Comparison of ENCODE assay signal across 28 mouse cellular contexts in the genomic region with DNA sequence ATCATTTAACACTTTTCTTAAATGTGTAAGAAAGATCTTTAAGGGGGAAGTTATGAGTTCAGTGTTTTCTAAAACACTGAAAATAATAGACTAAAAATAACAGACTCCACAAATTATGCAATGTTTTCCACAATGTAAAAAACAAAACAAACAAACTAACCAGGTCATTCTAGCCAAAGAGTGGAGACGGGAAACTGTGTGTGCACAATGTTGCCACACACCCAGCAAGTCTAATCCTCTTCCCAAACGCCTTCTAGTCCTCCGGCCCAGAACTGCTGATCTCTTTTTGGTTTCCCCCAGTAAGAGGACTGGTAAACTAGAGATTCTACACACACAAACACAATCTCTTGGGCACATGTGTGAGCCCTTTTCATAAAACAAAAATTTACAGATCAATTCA. TPM values are rescaled to one million over a fixed set of nuclear protein-coding genes. Genes with fewer than 3 reads are reported as not detected.
DNase-seq lines count a peak whose midpoint lies in the region; ATAC-seq and TF ChIP-seq lines count a peak whose summit lies in the region.
"Had no signal": no experiment of that assay in that cellular context is flagged by ENCODE, and none has a peak within 500 bp of the region (broad histone marks: within the 10 kb centered on the region; RNA-seq: fewer than 3 reads in every experiment).

No protein-coding gene starts in this region.

- H3K27ac ChIP-seq in gastrocnemius, adult 2 months, result peak overlapping the region; percentile 57; the same call in 1 of the 2 replicates
- H3K27ac ChIP-seq in liver, adult 2 months (replicated peaks; ENCODE audit: insufficient read depth, low read depth, low read length), result no peak overlapping the region; the same call in 1 of the 2 replicates
- H3K27ac ChIP-seq in liver, embryonic 11.5 days (ENCODE audit: low read depth, low read length), result no peak overlapping the region
- H3K27ac ChIP-seq in limb, embryonic 12.5 days, result peak overlapping the region; percentile 82; the same call in 1 of the 2 replicates
- H3K27ac ChIP-seq: heart, embryonic 10.5 days; heart, embryonic 15.5 days; hindbrain, embryonic 12.5 days; hindbrain, postnatal 0 days; intestine, embryonic 15.5 days; liver, embryonic 15.5 days; stomach, embryonic 15.5 days had no signal

- ATAC-seq in liver, embryonic 11.5 days (replicated peaks; ENCODE audit: low FRiP score), result no peak
- no peak for ATAC-seq in limb, embryonic 12.5 days (ENCODE audit: insufficient number of reproducible peaks, insufficient read depth, low FRiP score, low TSS enrichment, low read depth)
- no peak for ATAC-seq in activated CD4-positive, CD25-positive, alpha-beta regulatory T cell, adult 4 months
- ATAC-seq: forebrain, embryonic 14.5 days; hindbrain, postnatal 0 days; intestine, embryonic 15.5 days; Patski had no signal

- peaks cover 27% of the 10 kb centered on the region for H3K4me1 ChIP-seq in liver, adult 2 months (ENCODE audit: control insufficient read depth, insufficient read depth, low read length)
- peaks cover 3% of the 10 kb centered on the region; the same call in 1 of the 2 replicates for H3K4me1 ChIP-seq in liver, embryonic 11.5 days (replicated peaks; ENCODE audit: control insufficient read depth, insufficient read depth, low read length)
- peaks cover 84% of the 10 kb centered on the region for H3K4me1 ChIP-seq in limb, embryonic 12.5 days (replicated peaks)
- H3K4me1 ChIP-seq: megakaryocyte, embryonic 14.5 days had no signal

- DNase-seq in gastrocnemius, adult 2 months, result no peak
- no peak for DNase-seq in gastrocnemius, adult 18-20 months (ENCODE audit: low spot score)
- peak; percentile 87 for DNase-seq in liver, adult 2 months (ENCODE audit: extremely low read depth, low read depth, low spot score)
- DNase-seq in liver, embryonic 11.5 days (ENCODE audit: low spot score), result no peak
- DNase-seq in adipocyte (ENCODE audit: low spot score), result peak; percentile 85
- DNase-seq: adrenal gland, postnatal 25 days; cerebellum, adult 18-20 months; cerebellum, postnatal 10 days; heart, postnatal 36 days; kidney, adult 2 months; kidney, postnatal 36 days; layer of hippocampus, postnatal 36 days; lung, postnatal 4 days; midbrain, embryonic 14.5 days; thymus, postnatal 14 days had no signal

- H3K9ac ChIP-seq in liver, adult 2 months (ENCODE audit: low read depth, low read length), result no peak overlapping the region
- no peak overlapping the region for H3K9ac ChIP-seq in liver, embryonic 11.5 days (ENCODE audit: low read depth, low read length)
- H3K9ac ChIP-seq in limb, embryonic 12.5 days (replicated peaks), result no peak overlapping the region
- H3K9ac ChIP-seq: heart, embryonic 15.5 days; hindbrain, embryonic 12.5 days; intestine, embryonic 15.5 days; liver, embryonic 15.5 days; stomach, embryonic 15.5 days had no signal

- WGBS in liver, adult 2 months, result 20% methylated on average over 3 of the region's 3 CpGs
- WGBS in liver, embryonic 11.5 days, result 74% methylated on average over 3 of the region's 3 CpGs
- WGBS in limb, embryonic 12.5 days, result 68% methylated on average over 3 of the region's 3 CpGs

- H3K4me2 ChIP-seq in liver, embryonic 11.5 days, result no peak overlapping the region
- no peak overlapping the region for H3K4me2 ChIP-seq in limb, embryonic 12.5 days
- H3K4me2 ChIP-seq: heart, embryonic 15.5 days; hindbrain, embryonic 12.5 days; intestine, embryonic 15.5 days; liver, embryonic 15.5 days; stomach, embryonic 15.5 days had no signal

- TF ChIP-seq CTCF in gastrocnemius, adult 2 months (IDR thresholded peaks at IDR 0.05), result no peak
- no peak for TF ChIP-seq CTCF in liver, adult 2 months (IDR thresholded peaks at IDR 0.05; ENCODE audit: low read depth, low read length)

- no peak overlapping the region for H3K4me3 ChIP-seq in gastrocnemius, adult 2 months
- H3K4me3 ChIP-seq in liver, adult 2 months (ENCODE audit: insufficient read depth, low read depth, low read length), result no peak overlapping the region
- no peak overlapping the region for H3K4me3 ChIP-seq in liver, embryonic 11.5 days (ENCODE audit: low read depth, low read length)
- no peak overlapping the region for H3K4me3 ChIP-seq in limb, embryonic 12.5 days (replicated peaks)
- H3K4me3 ChIP-seq: heart, embryonic 10.5 days; heart, embryonic 15.5 days; hindbrain, embryonic 12.5 days; intestine, embryonic 15.5 days; liver, embryonic 15.5 days; megakaryocyte, embryonic 14.5 days; stomach, embryonic 15.5 days had no signal

- no peaks in the 10 kb centered on the region for H3K9me3 ChIP-seq in liver, embryonic 11.5 days (ENCODE audit: control insufficient read depth, low read length)
- H3K9me3 ChIP-seq in limb, embryonic 12.5 days, result no peaks in the 10 kb centered on the region
- H3K9me3 ChIP-seq: G1E; heart, embryonic 10.5 days; heart, embryonic 15.5 days; hindbrain, embryonic 12.5 days; intestine, embryonic 15.5 days; liver, embryonic 15.5 days; megakaryocyte, embryonic 14.5 days; stomach, embryonic 15.5 days had no signal

- H3K27me3 ChIP-seq in liver, adult 2 months (ENCODE audit: control insufficient read depth, insufficient read depth, low read length), result no peaks in the 10 kb centered on the region
- no peaks in the 10 kb centered on the region for H3K27me3 ChIP-seq in liver, embryonic 11.5 days (replicated peaks; ENCODE audit: control insufficient read depth, insufficient read depth, low read length)
- no peaks in the 10 kb centered on the region for H3K27me3 ChIP-seq in limb, embryonic 12.5 days
- H3K27me3 ChIP-seq: heart, embryonic 15.5 days; hindbrain, embryonic 12.5 days; intestine, embryonic 15.5 days; liver, embryonic 15.5 days; Patski; stomach, embryonic 15.5 days had no signal

- no peak for TF ChIP-seq POLR2A in liver, adult 2 months (IDR thresholded peaks at IDR 0.05; ENCODE audit: extremely low read depth, insufficient read depth, low read length)

- no peaks in the 10 kb centered on the region for H3K36me3 ChIP-seq in liver, adult 2 months (ENCODE audit: control insufficient read depth, insufficient read depth, low read length)
- H3K36me3 ChIP-seq in liver, embryonic 11.5 days (ENCODE audit: control insufficient read depth, insufficient read depth, low read length), result no peaks in the 10 kb centered on the region
- no peaks in the 10 kb centered on the region for H3K36me3 ChIP-seq in limb, embryonic 12.5 days
- H3K36me3 ChIP-seq: G1E; heart, embryonic 10.5 days; heart, embryonic 15.5 days; hindbrain, embryonic 12.5 days; intestine, embryonic 15.5 days; liver, embryonic 15.5 days; stomach, embryonic 15.5 days had no signal

- peaks cover 43% of the 10 kb centered on the region for H3K79me2 ChIP-seq in liver, adult 2 months (ENCODE audit: control insufficient read depth, insufficient read depth, low read length)

- intact Hi-C loops in gastrocnemius, adult 2 months (cut with DNase I), result no loop called here

RNA-seq across cellular contexts. Expression of a gene that starts 55.1 kb away (rescaled TPM):
- total RNA-seq in gastrocnemius, adult 2 months (2021), result 10 to 100 TPM; 48.2 to 78.6 TPM
- 10 to 100 TPM; 55.1 to 60.4 TPM for total RNA-seq in gastrocnemius, adult 18-20 months (2021)
- total RNA-seq in liver, adult 2 months (2014; rRNA removed), result 17.4 and 21.6 TPM in 2 replicates
- polyA plus RNA-seq in liver, adult 2 months (2012; rRNA removed), result 18.2 and 21.5 TPM in 2 replicates
- polyA plus RNA-seq in liver, embryonic 11.5 days (2014; fragmentation: Nextera tagmentation; extraction: Ambion mirVana), result 24.3 and 26.6 TPM in 2 replicates
- polyA plus RNA-seq in limb, embryonic 12.5 days (2016; fragmentation: Nextera tagmentation; extraction: Ambion mirVana), result 78.4 and 79.3 TPM in 2 replicates
- under 1 TPM in 1 of 2 experiments, not detected in 1; 0.05 TPM for polyA plus RNA-seq in activated CD4-positive, CD25-positive, alpha-beta regulatory T cell, adult 4 months (2017; shearing (Covaris generic))

Comparison
In these comparisons a context has a peak if more than half of its experiments do, and no peak if none do; other contexts are left out.
1. DNase-seq: peak in liver, adult 2 months (single experiment) and adipocyte (single experiment); none in gastrocnemius, adult 2 months (single experiment), gastrocnemius, adult 18-20 months (single experiment) and liver, embryonic 11.5 days (single experiment).
2. H3K27ac ChIP-seq: peak in gastrocnemius, adult 2 months (single experiment) and limb, embryonic 12.5 days (single experiment); none in liver, adult 2 months (single experiment) and liver, embryonic 11.5 days (single experiment).
3. RNA of a gene that starts 55.1 kb away (polyA plus RNA-seq): 78.4 to 79.3 TPM in limb, embryonic 12.5 days, 24.3 to 26.6 TPM in liver, embryonic 11.5 days and 18.2 to 21.5 TPM in liver, adult 2 months; 0.05 TPM in activated CD4-positive, CD25-positive, alpha-beta regulatory T cell, adult 4 months; every median in the first group is over 10 times any median in the second.